Mouse (Mus musculus) fibroblast of lung, adult 2 months (primary cell): Measurements from ENCODE around the gene Birc3.

ENCODE experiments used
- DNase-seq: peaks from one replicate; pipeline ENCODE4 v3.0.0-alpha.2; 2011; ENCODE audit warnings: low read depth

Birc3 gene

GRCm38 (mm10) chr9:7805101-7805506, 67.9 kb downstream of the Birc3 start:
- DNase-seq: no peak
